Mouse (Mus musculus): ENCODE measurements around the gene Speer4d. TPM values are rescaled to one million over a fixed set of nuclear protein-coding genes. Genes with fewer than 3 reads are reported as not detected.
"Not testable (repeated sequence)": the region's sequence is repeated elsewhere in the genome, so short reads cannot be mapped to it uniquely, and the experiment has no call there.

The Speer4d gene
- polyA plus RNA-seq, 1 experiment, result not detected

DNA sequence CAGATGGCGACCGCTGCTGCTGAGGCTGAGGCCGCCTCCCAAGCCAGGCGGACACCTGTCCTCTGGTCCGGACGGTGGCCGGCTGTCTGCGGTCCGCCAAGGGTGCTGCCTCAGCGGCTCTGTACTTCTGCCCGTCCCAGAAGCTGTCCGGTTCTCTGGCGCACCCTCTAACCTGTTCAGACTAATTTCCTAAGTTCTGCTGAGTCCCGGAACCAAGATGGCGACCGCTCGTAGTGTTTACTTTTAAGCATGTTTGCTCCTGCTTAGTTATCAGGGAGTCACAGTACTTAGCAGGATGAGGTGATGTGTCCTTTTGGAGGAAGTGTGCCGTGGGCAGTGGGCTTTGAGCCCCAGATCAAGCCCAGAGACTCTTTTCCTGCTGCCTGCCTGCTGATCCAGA lies 51.9 kb downstream of the Speer4d start:
- not testable (repeated sequence) for H3K27ac ChIP-seq (ENCODE audit: insufficient read depth, low read depth, low read length); H3K27me3 ChIP-seq (ENCODE audit: control insufficient read depth, insufficient read depth, low read length); H3K4me1 ChIP-seq (ENCODE audit: control insufficient read depth, insufficient read depth, insufficient read length, low read length); H3K4me3 ChIP-seq (ENCODE audit: low read depth, low read length); H3K36me3 ChIP-seq (ENCODE audit: control insufficient read depth, insufficient read depth, low read length)
- WGBS, result 84% methylated on average over 9 of the region's 18 CpGs

Other genes with a start within 250 kb of the Speer4d start
- gene Gm21149, start 142.5 kb upstream of the Speer4d start, polyA plus RNA-seq (2012; rRNA removed), result not detected in 2 replicates
- gene Gm21190, start 89.8 kb upstream of the Speer4d start, polyA plus RNA-seq (2012; rRNA removed), result not detected in 2 replicates
- not detected in 2 replicates for gene Gm21083, start 41.7 kb upstream of the Speer4d start, polyA plus RNA-seq (2012; rRNA removed)
- gene 4930572O03Rik, start 38.0 kb downstream of the Speer4d start, polyA plus RNA-seq (2012; rRNA removed), result not detected in 2 replicates
- not detected in 2 replicates for gene Speer4c, start 95.2 kb downstream of the Speer4d start, polyA plus RNA-seq (2012; rRNA removed)

All from small intestine, adult 2 months (tissue).